Mouse (Mus musculus): Measurements from ENCODE around the gene Clasp1. TPM values are rescaled to one million over a fixed set of nuclear protein-coding genes. Genes with fewer than 3 reads are reported as not detected.

Gene Clasp1
- 21.6 and 22.3 TPM in 2 replicates for polyA plus RNA-seq (2016; fragmentation: Nextera tagmentation; extraction: Ambion mirVana)

- peak within 1 kb of the TSS; percentile 97 for H3K4me3 ChIP-seq
- ATAC-seq, result peak; percentile 97
- peak within 1 kb of the TSS; percentile 91 for H3K27ac ChIP-seq
- no peaks in the 10 kb centered on the region for H3K9me3 ChIP-seq (replicated peaks)
- WGBS (ENCODE audit: insufficient replicate concordance), result under 1% methylated on average over 44 of the region's 44 CpGs
- peaks cover 35% of the 10 kb centered on the region for H3K4me1 ChIP-seq
- H3K27me3 ChIP-seq (replicated peaks), result no peaks in the 10 kb centered on the region
- H3K36me3 ChIP-seq, result peaks cover 8% of the 10 kb centered on the region
- peak within 1 kb of the TSS; percentile 95 for H3K9ac ChIP-seq
- H3K4me2 ChIP-seq, result peak within 1 kb of the TSS; percentile 85
Observed at GRCm38 (mm10) chr1:118388757-118389453, at the start of gene Clasp1. Clasp1 (plus strand) TSS chr1:118389058.

GRCm38 (mm10) chr1:118343649-118344435 lies 45.0 kb upstream of the Clasp1 start:
- Histone ChIP-seq H3K4me3 (no peak overlapping the region), H3K4me2 (no peak overlapping the region), H3K9ac (no peak overlapping the region), H3K27ac (no peak overlapping the region), H3K36me3 (no peaks in the 10 kb centered on the region), H3K9me3 (replicated peaks) (no peaks in the 10 kb centered on the region), H3K27me3 (replicated peaks) (no peaks in the 10 kb centered on the region), H3K4me1 (0 out of 2 replicates have a peak, but pooled peaks cover 7% of the 10 kb centered on the region)
- WGBS (ENCODE audit: insufficient replicate concordance), result 26% methylated on average over 6 of the region's 6 CpGs
- ATAC-seq, result no peak

- H3K9me3 ChIP-seq (replicated peaks), result no peaks in the 10 kb centered on the region
- no peak overlapping the region for H3K27ac ChIP-seq
- H3K27me3 ChIP-seq (replicated peaks), result no peaks in the 10 kb centered on the region
- H3K9ac ChIP-seq, result no peak overlapping the region
- no peaks in the 10 kb centered on the region for H3K36me3 ChIP-seq
- H3K4me3 ChIP-seq, result no peak overlapping the region
- H3K4me2 ChIP-seq, result no peak overlapping the region
- H3K4me1 ChIP-seq, result no peaks in the 10 kb centered on the region
- no peak for ATAC-seq
- 60% methylated on average over 3 of the region's 3 CpGs for WGBS (ENCODE audit: insufficient replicate concordance)
Observed at GRCm38 (mm10) chr1:118349922-118350321, 38.9 kb upstream of the Clasp1 start.

- Histone ChIP-seq H3K4me3 (no peak overlapping the region), H3K4me2 (no peak overlapping the region)
- 57% methylated on average over 6 of the region's 6 CpGs for WGBS (ENCODE audit: insufficient replicate concordance)
Observed at GRCm38 (mm10) chr1:118359071-118359761, 29.6 kb upstream of the Clasp1 start.

GRCm38 (mm10) chr1:118367970-118368369 lies 20.9 kb upstream of the Clasp1 start:
- Histone ChIP-seq H3K4me3 (no peak overlapping the region), H3K27ac (no peak overlapping the region), H3K4me2 (no peak overlapping the region), H3K27me3 (replicated peaks) (no peaks in the 10 kb centered on the region), H3K9me3 (replicated peaks) (no peaks in the 10 kb centered on the region), H3K36me3 (no peaks in the 10 kb centered on the region), H3K4me1 (peaks cover 10% of the 10 kb centered on the region; the same call in 1 of the 2 replicates), H3K9ac (no peak overlapping the region)
- ATAC-seq, result peak; percentile 50; the same call in 1 of the 2 replicates
- 77% methylated on average over 1 of the region's 1 CpGs for WGBS (ENCODE audit: insufficient replicate concordance)

More at GRCm38 (mm10) chr1:118359071-118359761, 29.6 kb upstream of the Clasp1 start:
- H3K36me3 ChIP-seq, result no peaks in the 10 kb centered on the region
- ATAC-seq, result no peak
- no peak overlapping the region for H3K9ac ChIP-seq
- H3K9me3 ChIP-seq (replicated peaks), result no peaks in the 10 kb centered on the region
- H3K27ac ChIP-seq, result no peak overlapping the region
- H3K27me3 ChIP-seq (replicated peaks), result no peaks in the 10 kb centered on the region
- H3K4me1 ChIP-seq, result no peaks in the 10 kb centered on the region

- Histone ChIP-seq H3K27me3 (replicated peaks) (no peaks in the 10 kb centered on the region), H3K9ac (no peak overlapping the region), H3K4me3 (no peak overlapping the region), H3K4me1 (peaks cover 10% of the 10 kb centered on the region; the same call in 1 of the 2 replicates), H3K36me3 (no peaks in the 10 kb centered on the region), H3K9me3 (replicated peaks) (no peaks in the 10 kb centered on the region), H3K27ac (no peak overlapping the region), H3K4me2 (no peak overlapping the region)
- WGBS (ENCODE audit: insufficient replicate concordance), result 52% methylated on average over 3 of the region's 3 CpGs
- peak; percentile 35 for ATAC-seq
Observed at GRCm38 (mm10) chr1:118368721-118369461, 20.0 kb upstream of the Clasp1 start.

GRCm38 (mm10) chr1:118377784-118378183 lies 11.1 kb upstream of the Clasp1 start:
- no peak for ATAC-seq
- H3K4me3 ChIP-seq, result no peak overlapping the region
- no peaks in the 10 kb centered on the region for H3K36me3 ChIP-seq
- 60% methylated on average over 5 of the region's 5 CpGs for WGBS (ENCODE audit: insufficient replicate concordance)
- no peak overlapping the region for H3K4me2 ChIP-seq
- no peaks in the 10 kb centered on the region for H3K27me3 ChIP-seq (replicated peaks)
- H3K27ac ChIP-seq, result no peak overlapping the region
- no peaks in the 10 kb centered on the region for H3K9me3 ChIP-seq (replicated peaks)
- no peak overlapping the region for H3K9ac ChIP-seq
- H3K4me1 ChIP-seq, result no peaks in the 10 kb centered on the region

GRCm38 (mm10) chr1:118380105-118380786 lies 8.6 kb upstream of the Clasp1 start:
- no peak overlapping the region for H3K27ac ChIP-seq
- H3K9me3 ChIP-seq (replicated peaks), result no peaks in the 10 kb centered on the region
- no peak overlapping the region for H3K4me2 ChIP-seq
- WGBS (ENCODE audit: insufficient replicate concordance), result 68% methylated on average over 8 of the region's 8 CpGs
- no peak overlapping the region for H3K4me3 ChIP-seq
- H3K4me1 ChIP-seq, result no peaks in the 10 kb centered on the region
- ATAC-seq, result no peak
- H3K9ac ChIP-seq, result no peak overlapping the region
- peaks cover 2% of the 10 kb centered on the region; the same call in 1 of the 2 replicates for H3K36me3 ChIP-seq
- no peaks in the 10 kb centered on the region for H3K27me3 ChIP-seq (replicated peaks)

- Histone ChIP-seq H3K4me2 (peak overlapping the region; percentile 85), H3K27ac (peak overlapping the region; percentile 91), H3K27me3 (replicated peaks) (no peaks in the 10 kb centered on the region), H3K36me3 (peaks cover 3% of the 10 kb centered on the region), H3K4me3 (peak overlapping the region; percentile 97), H3K4me1 (peaks cover 35% of the 10 kb centered on the region), H3K9ac (peak overlapping the region; percentile 79), H3K9me3 (replicated peaks) (no peaks in the 10 kb centered on the region)
- ATAC-seq, result peak; percentile 11
- under 1% methylated on average over 19 of the region's 19 CpGs for WGBS (ENCODE audit: insufficient replicate concordance)
Observed at GRCm38 (mm10) chr1:118388127-118388756, 616 bp upstream of the Clasp1 start.

- H3K4me1 ChIP-seq, result peaks cover 35% of the 10 kb centered on the region
- peak overlapping the region; percentile 85 for H3K4me2 ChIP-seq
- ATAC-seq, result peak; percentile 31
- no peaks in the 10 kb centered on the region for H3K9me3 ChIP-seq (replicated peaks)
- WGBS (ENCODE audit: insufficient replicate concordance), result under 1% methylated on average over 41 of the region's 44 CpGs
- peak overlapping the region; percentile 95 for H3K9ac ChIP-seq
- H3K36me3 ChIP-seq, result peaks cover 13% of the 10 kb centered on the region
- no peaks in the 10 kb centered on the region for H3K27me3 ChIP-seq (replicated peaks)
- H3K27ac ChIP-seq, result peak overlapping the region; percentile 91
- H3K4me3 ChIP-seq, result peak overlapping the region; percentile 97
Observed at GRCm38 (mm10) chr1:118389454-118390265, 802 bp downstream of the Clasp1 start.
